Mouse (Mus musculus): ENCODE results near the gene Shbg.
A peak's percentile ranks its signal among the peaks of the same experiment; 100 is the strongest.

Shbg gene

DNA sequence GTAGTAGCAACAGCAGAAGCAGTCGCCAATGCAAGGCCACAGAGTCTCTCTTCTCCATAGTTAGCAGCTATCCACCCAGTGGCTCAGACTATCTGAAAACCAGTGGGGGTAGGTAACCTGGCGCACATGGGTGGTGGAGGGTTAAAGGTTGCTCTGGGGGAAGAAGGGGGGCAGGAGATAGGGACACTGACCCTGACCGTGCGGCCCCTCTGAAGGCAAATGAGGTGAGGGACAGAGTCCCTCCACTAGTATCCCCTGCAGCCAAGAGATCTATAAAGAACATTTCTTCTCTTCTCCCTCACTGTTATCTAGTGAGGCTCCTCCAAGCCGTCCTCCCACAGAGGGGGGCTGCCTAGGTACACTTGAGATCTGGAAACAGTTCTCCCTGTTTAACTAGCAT is at the start of gene Shbg:
Gene Shbg (minus strand): TSS at position 101 of the 400 bp plus-strand sequence.
- DNase-seq: no peak

DNA sequence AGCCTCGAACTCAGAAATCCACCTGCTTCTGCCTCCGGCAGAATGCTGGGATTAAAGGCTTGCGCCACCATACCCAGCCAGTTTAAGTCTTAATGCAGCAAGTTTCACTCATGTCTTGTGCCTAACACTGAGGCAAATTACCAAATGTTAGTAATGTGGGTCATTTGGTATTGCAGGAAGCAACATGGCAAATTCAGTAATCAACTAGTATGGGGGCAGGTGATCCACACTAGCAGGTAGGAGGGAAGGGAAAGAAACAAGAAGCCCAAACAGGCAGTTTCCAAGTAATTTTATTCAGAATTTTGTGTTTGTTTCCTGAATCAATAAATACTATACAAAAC is 48.9 kb upstream of the Shbg start:
- DNase-seq: no peak

DNA sequence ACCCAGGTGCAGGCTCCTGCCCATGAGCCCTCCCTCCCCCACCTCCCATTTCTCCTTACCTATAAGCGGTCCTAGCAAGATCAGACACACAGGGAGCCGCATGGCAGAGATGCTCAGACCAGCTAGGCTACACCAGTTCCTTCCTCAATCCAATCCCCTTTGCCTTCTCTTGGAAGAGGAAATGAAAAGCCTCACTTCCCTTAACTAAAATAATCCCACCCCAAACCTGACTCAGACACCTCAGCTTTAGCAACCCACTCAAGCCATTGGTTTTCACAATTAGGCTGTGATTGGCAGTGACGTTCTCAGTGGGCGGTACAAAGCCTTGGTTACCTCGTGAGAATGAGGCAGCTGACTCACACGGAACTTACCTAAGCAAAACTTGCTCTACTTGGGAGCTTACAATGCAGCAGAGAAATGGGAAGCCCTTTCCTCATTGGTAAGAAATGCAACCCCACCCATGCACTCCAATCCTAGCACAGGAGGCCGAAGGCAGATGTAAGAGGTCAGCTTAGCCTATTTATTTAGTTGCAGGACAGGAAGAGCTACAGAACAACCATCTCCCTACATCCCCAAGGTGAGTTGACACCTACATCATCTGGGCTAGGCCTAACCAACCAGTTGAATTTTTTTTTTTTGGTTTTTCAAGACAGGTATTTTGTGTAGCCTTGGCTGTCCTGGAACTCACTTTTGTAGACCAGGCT is 48.4 kb upstream of the Shbg start, which contains the start of gene Cd68:
Gene Cd68 (minus strand): TSS at position 193 of the 704 bp plus-strand sequence.
- DNase-seq: no peak

DNA sequence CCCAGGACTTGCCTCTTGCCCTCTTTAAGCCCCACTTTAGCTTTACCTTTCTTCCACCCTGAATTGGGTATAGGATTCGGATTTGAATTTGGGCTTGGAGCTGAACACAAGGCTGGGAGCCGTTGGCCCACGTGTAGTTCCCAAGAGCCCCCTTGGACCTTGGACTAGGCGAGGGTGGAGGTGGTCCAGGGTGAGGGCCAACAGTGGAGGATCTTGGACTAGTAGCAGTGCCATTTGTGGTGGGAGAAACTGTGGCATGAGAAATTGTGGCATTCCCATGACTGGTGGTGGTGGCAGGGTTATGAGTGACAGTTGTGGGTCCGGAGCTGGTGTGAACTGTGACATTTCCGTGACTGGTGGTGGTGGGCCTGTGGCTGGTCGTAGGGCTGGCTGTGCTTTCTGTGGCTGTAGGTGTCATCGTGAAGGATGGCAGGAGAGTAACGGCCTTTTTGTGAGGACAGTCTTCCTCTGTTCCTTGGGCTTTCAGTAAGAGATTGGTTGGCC is 47.8 kb upstream of the Shbg start:
- DNase-seq: no peak

DNA sequence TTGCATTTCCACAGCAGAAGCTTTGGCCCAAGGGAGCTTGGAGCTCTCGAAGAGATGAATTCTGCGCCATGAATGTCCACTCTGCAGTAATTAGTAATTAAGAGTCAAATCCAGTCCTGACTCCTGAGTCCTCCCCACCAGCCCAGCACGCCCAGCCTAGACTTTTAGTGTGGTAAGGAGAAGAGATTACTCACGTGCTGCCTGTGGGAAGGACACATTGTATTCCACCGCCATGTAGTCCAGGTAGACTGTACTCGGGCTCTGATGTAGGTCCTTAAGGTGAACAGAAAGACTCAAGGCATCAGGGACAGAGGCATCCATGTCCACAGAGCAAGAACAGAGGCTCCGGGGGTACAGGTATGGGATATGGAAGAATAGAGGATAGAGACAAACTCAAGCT is 47.1 kb upstream of the Shbg start:
- no peak for DNase-seq

DNA sequence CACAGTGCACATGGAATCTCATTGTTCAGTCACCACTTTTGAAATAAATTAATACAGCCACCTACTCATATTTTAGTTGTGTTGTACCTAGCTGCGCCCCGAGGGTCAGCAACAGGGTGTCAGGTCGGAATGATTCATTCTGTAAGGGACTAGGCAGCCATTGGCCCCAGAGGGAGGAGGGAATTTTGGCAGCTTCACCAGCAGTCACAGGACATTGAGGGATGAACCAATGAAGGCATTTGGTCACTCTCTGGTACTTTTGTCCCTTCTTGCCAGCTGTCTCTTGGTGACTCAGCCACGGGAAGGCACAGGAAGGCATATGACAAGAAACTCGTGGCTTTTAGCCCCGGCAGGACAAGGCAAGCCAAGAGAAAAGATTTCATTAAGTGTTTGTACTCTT is 46.1 kb upstream of the Shbg start:
- DNase-seq: no peak

DNA sequence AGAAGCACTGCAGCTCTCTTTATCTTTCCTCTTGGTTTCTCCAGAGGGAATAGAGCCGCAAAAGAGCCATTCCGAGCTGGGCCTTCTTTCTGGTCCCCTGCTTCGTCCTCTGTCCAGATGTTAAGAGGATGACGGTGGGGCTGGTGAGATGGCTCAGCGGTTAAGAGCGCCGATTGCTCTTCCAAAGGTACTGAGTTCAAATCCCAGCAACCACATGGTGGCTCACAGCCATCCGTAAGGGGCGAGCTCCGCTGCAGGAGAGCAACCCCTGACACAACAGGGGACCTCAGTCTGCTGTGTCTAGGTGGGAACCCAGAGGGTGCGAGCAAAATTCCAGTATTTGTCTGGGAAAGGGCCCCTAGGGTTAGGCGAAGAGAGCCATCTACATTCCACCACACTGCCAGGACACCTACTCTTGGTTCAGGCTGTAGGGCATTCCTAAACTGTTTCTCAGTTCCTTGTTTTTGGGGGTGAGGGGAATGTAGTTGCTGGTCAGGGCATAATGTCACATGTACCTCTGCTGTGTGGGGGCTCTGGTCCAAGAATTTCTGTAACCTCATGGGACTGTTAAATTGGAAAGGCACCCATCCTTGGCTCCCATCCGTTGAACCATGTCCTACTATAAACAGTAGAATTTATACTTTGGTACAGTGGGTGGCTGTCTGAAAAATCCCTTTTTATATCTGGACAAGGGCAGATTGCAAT is 45.4 kb upstream of the Shbg start:
- DNase-seq: no peak

DNA sequence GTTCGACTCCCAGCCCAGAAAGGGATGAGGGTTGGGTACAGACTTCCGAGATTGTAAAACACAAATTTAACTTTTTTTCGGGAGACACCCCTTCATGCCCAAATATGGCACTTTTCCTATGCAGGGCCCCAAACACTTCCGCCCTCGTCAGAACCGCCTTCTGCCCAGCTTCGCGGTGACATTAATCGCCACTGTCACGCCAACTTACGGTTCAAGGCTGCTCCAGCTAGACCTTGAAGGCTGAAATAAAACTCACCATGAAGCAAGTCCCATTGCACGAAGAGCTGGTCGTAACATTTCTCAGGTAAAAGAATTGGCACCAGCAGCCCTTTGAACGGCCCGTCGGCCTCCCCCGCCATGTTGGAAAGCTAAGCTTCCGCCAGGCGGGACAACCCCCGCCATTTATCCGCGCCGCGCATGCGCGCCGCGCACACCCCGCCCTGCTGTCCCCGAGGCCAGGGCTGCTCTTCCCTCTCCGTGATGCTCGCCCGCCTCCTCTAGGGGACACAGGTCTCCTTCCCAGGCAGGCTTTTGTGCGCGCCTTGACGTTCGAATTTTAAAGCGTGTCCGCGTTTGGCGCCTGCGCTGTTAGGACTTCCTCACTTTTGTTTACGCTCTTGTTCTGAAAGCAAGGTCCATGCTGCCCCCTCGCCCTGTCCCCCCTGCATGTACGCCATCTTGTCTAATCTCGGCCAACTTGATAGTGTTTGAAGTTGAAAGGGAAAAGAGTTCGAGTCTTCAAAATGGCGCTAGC is 44.7 kb upstream of the Shbg start, which contains the start of gene Mpdu1:
Gene Mpdu1 (minus strand): TSS at position 430 of the 754 bp plus-strand sequence.
- DNase-seq: peak; percentile 91 to 94

DNA sequence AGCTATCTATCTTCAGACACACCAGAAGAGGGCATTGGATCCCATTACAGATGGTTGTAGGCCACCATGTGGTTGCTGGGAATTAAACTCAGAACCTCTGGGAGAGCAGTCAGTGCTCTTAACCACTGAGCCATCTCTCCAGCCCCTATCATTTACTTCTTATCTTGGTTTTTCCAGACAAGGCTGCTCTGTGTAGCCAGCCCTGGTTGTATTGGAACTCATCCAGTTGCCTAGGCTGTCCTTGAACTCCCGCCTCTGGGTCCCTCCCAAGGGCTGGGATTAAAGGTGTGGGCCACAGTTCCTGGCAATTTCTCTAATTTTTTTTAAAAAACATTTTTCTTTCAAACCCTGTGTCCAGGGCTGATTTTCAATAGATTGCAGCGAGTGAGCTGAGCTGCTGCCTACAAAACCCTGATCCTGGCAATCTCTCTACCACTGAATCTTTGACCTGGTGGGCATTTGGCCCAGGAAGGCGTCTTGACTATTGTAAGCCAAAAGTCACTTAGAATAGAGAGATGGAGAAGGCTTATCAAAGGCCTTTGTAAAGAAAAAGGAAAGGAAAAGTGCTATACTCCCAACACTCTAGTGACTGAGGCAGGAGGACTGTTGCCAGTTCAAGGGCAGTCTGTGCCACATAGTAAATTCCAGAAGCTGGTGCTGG is 43.6 kb upstream of the Shbg start:
- no peak for DNase-seq

DNA sequence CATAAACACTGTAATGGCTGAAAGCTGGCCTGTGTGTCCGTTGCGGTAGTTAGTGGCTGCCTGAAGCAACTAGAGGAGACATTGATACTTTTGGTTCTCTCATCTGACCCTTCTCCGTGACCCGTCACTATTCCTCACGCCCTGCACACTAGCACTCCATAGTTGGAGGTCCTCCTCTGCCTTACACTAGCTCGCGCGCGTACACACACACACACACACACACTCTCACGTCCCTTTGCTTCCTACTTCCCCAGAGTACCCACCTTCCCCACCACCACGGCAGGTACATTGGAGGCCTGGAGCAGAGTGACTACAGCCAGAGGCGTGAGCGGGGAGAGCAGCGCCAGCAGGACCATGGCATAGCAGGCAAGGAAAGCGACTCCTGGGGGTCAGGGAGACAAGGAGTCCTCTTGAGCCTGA is 39.8 kb upstream of the Shbg start:
- no peak for DNase-seq

DNA sequence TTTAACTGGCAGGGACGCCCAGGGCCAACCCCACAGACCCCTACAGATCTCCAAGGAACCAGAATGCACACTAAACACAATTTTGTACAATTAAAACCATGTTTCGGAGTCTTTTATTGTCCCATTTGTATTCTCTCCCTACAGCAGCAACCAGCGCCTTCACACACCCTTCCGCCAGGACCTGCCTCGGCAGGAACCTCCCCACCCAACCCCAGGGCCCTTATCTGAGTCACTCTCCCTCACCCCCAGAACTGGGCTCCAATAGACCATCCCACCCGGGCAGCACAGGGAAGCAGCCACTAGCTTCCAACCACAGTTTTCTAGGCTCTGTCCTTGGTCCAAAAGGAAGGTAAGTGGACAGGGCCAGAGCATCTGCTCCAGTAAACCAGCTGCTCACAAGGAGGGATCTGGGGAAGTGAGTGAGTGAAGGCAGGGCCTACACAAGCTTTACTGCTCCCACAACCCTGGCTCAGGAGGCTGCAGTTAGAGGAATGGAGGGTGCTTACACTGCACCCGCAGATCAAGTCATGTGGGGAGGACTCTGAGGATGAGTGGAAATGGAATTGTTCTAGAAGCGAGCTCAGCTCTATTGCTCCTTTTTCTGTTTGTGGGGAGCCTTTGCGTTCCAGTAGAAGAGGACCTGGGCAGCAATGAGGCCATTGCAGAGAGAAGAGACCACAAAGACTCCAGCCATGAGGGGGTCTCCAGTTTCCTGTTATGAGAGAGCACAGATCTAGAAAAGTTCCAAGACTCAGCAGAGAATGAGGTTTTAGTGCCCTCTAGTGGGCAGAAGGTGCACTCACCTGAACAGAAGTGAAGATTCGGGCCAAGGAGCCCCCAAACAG is 39.1 kb upstream of the Shbg start:
- DNase-seq: no peak

DNA sequence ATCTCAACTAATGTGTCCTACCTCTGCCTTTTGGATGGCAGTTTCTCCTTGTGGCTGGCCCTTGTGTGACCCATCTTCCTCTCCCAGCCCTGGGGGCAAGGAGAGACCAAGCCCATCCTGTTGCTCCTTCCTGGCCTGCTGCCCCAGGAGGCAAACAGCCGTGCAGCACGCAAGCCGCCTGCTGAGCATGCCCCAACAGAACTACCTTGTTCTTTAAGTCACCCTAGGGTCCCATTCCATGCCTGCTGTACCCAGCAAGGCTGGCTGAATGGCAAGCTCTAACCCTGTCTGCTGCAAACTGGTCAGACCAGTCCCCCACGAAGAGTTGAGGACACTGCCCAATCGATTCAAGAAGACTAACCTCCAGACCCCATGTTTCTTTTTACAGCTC is 38.4 kb upstream of the Shbg start:
- DNase-seq: no peak

DNA sequence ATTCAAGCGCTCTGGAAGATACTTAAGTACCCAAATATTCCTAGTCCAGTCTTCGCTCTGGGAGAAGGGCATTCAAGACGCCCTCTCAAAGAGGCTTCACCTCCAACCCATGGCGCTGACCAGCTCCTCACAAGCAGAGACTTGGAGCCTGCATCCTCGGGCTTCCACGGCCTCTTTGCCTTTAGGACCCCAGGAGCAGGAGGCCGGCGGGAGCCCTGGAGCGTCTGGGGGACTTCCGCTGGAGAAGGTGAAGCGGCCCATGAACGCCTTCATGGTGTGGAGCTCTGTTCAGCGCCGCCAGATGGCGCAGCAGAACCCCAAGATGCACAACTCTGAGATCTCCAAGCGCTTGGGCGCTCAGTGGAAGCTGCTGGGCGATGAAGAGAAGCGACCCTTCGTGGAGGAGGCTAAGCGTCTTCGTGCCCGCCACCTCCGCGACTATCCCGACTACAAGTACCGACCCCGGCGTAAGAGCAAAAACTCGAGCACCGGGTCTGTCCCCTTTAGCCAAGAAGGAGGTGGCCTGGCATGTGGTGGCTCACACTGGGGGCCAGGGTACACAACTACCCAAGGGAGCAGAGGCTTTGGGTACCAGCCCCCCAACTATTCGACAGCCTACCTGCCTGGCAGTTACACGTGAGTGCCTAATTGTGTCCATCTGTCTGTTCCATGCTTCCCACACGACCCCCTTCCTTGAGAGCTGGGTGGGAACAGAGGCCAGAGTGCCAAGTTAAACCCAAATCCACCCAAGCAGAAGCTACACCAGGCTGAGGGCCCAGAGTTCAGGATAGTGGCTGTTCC is 37.8 kb upstream of the Shbg start, which contains the start of gene Sox15:
Gene Sox15 (plus strand): TSS at position 51 of the 801 bp plus-strand sequence.
- no peak for DNase-seq

DNA sequence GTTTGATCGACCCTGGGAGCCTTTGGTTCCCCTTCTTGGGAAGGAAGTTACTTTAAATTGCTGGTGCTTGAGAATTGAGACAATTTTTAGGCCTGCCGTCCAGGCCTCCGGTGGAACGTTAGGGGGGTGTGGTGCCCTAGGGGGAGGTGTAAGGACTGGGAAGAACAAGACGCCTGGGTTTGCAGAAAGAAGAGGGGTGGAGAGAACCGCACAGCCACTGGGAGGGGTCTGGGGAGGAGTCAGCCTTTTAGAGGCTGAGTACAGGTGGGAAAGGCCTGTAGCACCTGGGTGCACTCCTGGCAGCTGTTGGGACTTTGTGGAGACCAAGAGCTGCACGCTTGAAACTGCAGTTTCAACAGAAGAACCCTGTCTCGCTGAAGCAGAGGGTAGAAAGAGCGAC is 37.1 kb upstream of the Shbg start:
- DNase-seq: no peak

DNA sequence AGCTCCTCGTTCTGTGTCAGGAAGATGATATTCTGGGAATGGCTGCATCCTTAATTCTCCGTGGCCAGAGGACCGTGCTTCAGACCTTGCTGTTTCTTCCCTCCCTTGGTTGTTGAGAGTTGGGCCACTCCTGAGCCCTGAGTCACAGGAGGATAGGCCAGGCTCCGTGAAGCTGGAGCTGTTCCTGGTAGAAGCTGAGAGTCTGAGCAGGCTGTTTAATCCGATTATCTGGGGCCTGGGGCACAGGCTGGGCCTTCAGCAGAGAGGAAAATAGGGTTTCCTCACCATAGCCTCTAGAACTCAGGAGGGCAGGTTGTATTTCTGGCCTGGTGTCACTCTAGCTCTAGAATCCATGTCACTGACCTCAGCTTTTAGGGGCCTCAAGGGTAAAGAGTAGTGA is 35.7 kb upstream of the Shbg start:
- DNase-seq: no peak

DNA sequence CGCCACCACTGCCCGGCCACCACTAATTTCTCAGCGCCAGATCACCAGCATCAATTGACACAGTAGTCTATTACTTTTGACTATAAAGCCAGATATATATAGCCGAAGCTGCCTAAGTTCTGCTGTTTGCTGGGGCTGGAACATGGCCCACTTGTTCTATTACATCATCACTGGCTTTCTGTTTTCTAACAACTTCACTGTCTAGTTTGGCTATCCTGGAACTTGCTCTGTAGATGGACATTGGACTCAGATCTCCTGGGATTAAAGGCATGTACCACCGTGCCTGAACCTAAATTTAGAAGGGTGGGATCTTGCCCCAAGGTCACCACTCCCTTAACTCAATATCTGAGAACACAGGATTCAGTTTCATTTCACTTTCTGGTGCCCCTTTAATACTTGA is 28.2 kb upstream of the Shbg start:
- no peak for DNase-seq

DNA sequence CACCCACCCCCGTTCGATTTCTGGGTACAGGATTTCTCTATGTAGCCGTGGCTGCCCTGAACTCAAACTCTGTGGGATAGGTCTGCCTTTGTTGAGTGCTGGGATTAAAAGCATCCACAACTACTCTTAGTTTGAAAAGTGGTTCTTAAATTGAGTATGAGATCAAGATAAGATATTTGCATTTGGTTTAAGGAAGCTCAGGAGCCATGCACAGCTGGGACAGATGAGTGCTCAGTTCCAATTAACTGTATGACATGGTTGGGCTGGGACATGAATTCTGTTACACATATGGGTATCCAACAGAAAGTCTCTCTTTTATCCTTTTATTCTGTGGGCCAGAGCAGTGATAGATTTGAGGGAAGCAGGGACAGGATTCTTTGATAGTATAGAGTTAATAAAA is 17.8 kb upstream of the Shbg start:
- no peak for DNase-seq

DNA sequence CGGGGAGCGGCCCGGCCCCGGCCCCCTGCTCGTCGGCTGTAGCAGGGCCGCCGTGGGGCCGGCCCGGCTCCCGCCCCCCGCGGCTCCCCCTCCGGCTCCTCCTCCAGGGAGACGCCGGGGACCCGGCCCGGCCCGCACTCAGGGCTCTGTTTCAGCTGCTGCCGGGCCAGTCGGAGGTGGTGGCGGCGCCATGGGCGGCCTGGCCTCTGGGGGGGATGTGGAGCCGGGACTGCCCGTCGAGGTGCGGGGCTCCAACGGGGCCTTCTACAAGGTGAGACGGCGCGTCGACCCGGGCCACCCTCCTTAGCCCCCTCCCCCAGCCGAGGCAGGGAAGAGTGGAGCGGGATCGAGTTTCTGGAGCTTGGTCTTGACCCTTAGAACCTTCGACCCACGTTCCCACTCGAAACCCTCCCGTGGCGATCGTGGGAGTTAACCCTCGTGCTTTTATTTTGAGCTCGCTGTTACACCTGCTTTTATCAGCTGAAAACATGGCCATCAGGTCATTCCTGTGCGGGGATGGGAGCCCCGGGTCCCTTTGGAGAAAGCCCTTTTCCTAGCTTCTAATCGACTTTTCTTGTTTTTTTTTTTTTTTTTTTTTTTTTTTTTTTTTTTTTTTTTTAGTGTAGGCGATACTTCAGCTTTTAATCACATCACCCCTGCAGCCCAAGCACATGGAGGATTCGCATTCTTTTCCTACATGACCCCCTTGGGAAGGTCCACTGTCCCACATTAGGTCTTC is 15.6 kb upstream of the Shbg start:
- DNase-seq: peak; percentile 53 to 64

DNA sequence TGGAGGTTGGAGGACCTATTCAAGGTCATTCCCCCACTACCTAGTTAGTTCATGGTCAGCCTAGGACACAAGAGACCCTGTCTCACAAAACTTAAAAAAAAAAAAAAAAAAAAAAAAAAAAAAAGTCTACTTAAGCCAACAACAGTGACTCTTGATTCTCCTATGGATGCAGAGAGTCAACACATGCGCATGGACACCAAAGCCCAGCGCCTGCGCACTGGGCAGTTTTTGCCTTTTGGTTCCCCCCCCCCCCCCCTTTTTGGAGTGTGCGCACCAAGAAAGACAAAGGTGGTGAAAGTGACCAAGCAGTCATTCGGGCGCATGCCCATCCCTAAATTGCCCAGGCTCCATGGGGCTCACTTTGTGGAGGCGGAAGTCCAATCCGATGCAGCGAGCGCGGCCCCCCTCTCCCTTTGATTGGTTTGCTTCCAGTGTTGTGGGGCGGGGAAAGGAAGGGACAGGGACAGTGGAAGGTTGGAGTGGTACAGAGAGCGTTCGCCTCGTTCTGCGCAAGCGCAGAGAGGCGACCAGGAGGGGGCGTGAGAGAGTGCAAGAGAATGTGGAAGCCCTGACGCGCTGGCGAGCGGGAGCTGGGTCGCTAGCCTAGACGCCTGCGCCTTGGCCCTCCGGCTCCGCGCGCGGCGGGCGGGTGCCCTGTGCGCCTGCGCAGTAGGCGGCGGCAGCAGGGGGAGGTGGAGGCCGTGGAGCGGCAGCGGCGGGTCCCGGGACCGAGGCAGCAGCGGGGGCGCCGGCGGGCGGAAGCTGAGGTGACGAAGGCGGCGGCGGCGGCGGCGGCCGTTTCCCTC is 14.8 kb upstream of the Shbg start, which contains the start of gene Fxr2:
Gene Fxr2 (plus strand): TSS at position 707 of the 806 bp plus-strand sequence.
- peak; percentile 100 for DNase-seq

All from thymus, adult 18-20 months (tissue).